Comparison of ENCODE assay signal across 10 mouse cellular contexts in the genomic region with DNA sequence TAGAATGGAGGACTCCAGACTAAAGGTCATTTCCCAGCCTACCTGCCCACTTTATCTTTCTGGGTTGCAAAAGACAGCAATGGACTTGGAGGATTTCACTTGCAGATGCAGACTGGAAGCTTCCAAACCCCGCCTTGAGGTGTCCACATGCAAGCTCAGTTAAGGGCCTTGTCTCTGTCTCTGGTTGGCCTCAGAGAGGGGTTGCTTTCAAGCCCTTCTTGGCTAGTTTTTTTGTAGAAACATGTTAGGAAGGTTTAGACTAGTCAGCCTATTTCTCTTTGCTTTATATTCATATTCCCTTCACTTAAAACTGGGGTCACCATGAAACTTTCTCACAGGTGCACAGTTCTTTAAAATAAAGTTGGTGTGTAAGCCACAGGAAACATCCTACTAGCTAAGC. TPM values are rescaled to one million over a fixed set of nuclear protein-coding genes. Genes with fewer than 3 reads are reported as not detected.
A peak's percentile ranks its signal among the peaks of the same experiment; 100 is the strongest.
DNase-seq lines count a peak whose midpoint lies in the region; ATAC-seq and TF ChIP-seq lines count a peak whose summit lies in the region.
"Had no signal": no experiment of that assay in that cellular context is flagged by ENCODE, and none has a peak within 500 bp of the region (broad histone marks: within the 10 kb centered on the region; RNA-seq: fewer than 3 reads in every experiment).

A gene (minus strand): TSS at position 101 of the 400 bp plus-strand sequence.

- in situ Hi-C loops in ES-E14 (cut with MboI; ENCODE audit: low sequenced_read_pairs in 2 of 2, unreplicated experiment in 2 of 2), result no loop called here

- H3K4me1 ChIP-seq in heart, embryonic 12.5 days (replicated peaks), result no peaks in the 10 kb centered on the region
- H3K4me1 ChIP-seq in ES-E14 (ENCODE audit: control insufficient read depth in 2 of 2, insufficient read depth in 2 of 2, low read length in 2 of 2, poor library complexity in 1 of 2), result peaks cover 0 to 2% of the 10 kb centered on the region in 2 experiments; a peak in 1 of 4 replicates
- no peaks in the 10 kb centered on the region for H3K4me1 ChIP-seq in hindbrain, embryonic 11.5 days (replicated peaks; ENCODE audit: control insufficient read depth, insufficient read depth, low read length)
- no peaks in the 10 kb centered on the region; the same call in 1 of the 2 replicates for H3K4me1 ChIP-seq in midbrain, embryonic 11.5 days (ENCODE audit: control insufficient read depth, insufficient read depth, low read length)
- no peaks in the 10 kb centered on the region for H3K4me1 ChIP-seq in thymus, adult 2 months (replicated peaks; ENCODE audit: control insufficient read depth, insufficient read depth, low read length)

- no peak for TF ChIP-seq CTCF in thymus, adult 2 months (IDR thresholded peaks at IDR 0.05; ENCODE audit: borderline replicate concordance, control insufficient read depth, extremely low read depth, insufficient read depth, low read length, poor library complexity)

- H3K4me2 ChIP-seq in heart, embryonic 12.5 days, result peak within 1 kb of the TSS; percentile 99
- peak within 1 kb of the TSS; percentile 93 for H3K4me2 ChIP-seq in hindbrain, embryonic 11.5 days (replicated peaks; ENCODE audit: low read depth, low read length)
- peak within 1 kb of the TSS; percentile 80 for H3K4me2 ChIP-seq in midbrain, embryonic 11.5 days

- no peaks in the 10 kb centered on the region for H3K36me3 ChIP-seq in heart, embryonic 12.5 days
- H3K36me3 ChIP-seq in ES-E14 (ENCODE audit: control insufficient read depth, insufficient read depth, low read length, poor library complexity, severe bottlenecking), result no peaks in the 10 kb centered on the region
- no peaks in the 10 kb centered on the region for H3K36me3 ChIP-seq in hindbrain, embryonic 11.5 days (ENCODE audit: control insufficient read depth, insufficient read depth, low read length)
- H3K36me3 ChIP-seq in midbrain, embryonic 11.5 days (ENCODE audit: control insufficient read depth, insufficient read depth, low read length), result no peaks in the 10 kb centered on the region
- H3K36me3 ChIP-seq in thymus, adult 2 months (ENCODE audit: control insufficient read depth, insufficient read depth, low read length), result no peaks in the 10 kb centered on the region

- no peak for ATAC-seq in heart, embryonic 12.5 days (ENCODE audit: insufficient number of reproducible peaks, low FRiP score)
- ATAC-seq in hindbrain, embryonic 11.5 days (ENCODE audit: low FRiP score), result peak; percentile 3; the same call in 1 of the 2 replicates
- no peak for ATAC-seq in midbrain, embryonic 11.5 days (ENCODE audit: low FRiP score)
- ATAC-seq: activated CD4-positive, CD25-positive, alpha-beta regulatory T cell, adult 4 months had no signal

- peak within 1 kb of the TSS; percentile 70 for H3K9ac ChIP-seq in heart, embryonic 12.5 days
- no peak within 1 kb of the TSS for H3K9ac ChIP-seq in ES-E14 (ENCODE audit: insufficient read depth, low read depth, low read length, poor library complexity, severe bottlenecking)
- peak within 1 kb of the TSS; percentile 57 for H3K9ac ChIP-seq in hindbrain, embryonic 11.5 days (ENCODE audit: low read depth, low read length)
- H3K9ac ChIP-seq in midbrain, embryonic 11.5 days (ENCODE audit: low read length), result peak within 1 kb of the TSS; percentile 47

- no peaks in the 10 kb centered on the region for H3K9me3 ChIP-seq in heart, embryonic 12.5 days (replicated peaks)
- no peaks in the 10 kb centered on the region for H3K9me3 ChIP-seq in ES-E14 (ENCODE audit: control insufficient read depth, insufficient read depth, low read depth, low read length)
- no peaks in the 10 kb centered on the region for H3K9me3 ChIP-seq in hindbrain, embryonic 11.5 days (ENCODE audit: control insufficient read depth, low read length)
- H3K9me3 ChIP-seq in midbrain, embryonic 11.5 days (ENCODE audit: control insufficient read depth, low read length), result no peaks in the 10 kb centered on the region

- 35% methylated on average over 1 of the region's 1 CpGs for WGBS in heart, embryonic 12.5 days
- WGBS in hindbrain, embryonic 11.5 days, result 52% methylated on average over 1 of the region's 1 CpGs
- WGBS in midbrain, embryonic 11.5 days, result 47% methylated on average over 1 of the region's 1 CpGs
- 71% methylated on average over 1 of the region's 1 CpGs for WGBS in thymus, adult 2 months

- H3K27ac ChIP-seq in heart, embryonic 12.5 days (ENCODE audit: poor library complexity, severe bottlenecking), result no peak within 1 kb of the TSS
- no peak within 1 kb of the TSS for H3K27ac ChIP-seq in ES-E14 (ENCODE audit: insufficient read depth, low read depth, low read length, poor library complexity, severe bottlenecking)
- H3K27ac ChIP-seq in hindbrain, embryonic 11.5 days (ENCODE audit: low read depth, low read length), result no peak within 1 kb of the TSS
- H3K27ac ChIP-seq in midbrain, embryonic 11.5 days (ENCODE audit: low read depth, low read length), result no peak within 1 kb of the TSS
- H3K27ac ChIP-seq in thymus, adult 2 months (ENCODE audit: control insufficient read depth, insufficient read depth, low read length), result no peak within 1 kb of the TSS

- TF ChIP-seq POLR2A in thymus, adult 2 months (IDR thresholded peaks at IDR 0.05; ENCODE audit: control insufficient read depth, extremely low read depth, insufficient read depth, low read length, poor library complexity), result no peak

- no peak for DNase-seq in heart, adult 8-10 months (ENCODE audit: low spot score)
- no peak for DNase-seq in ES-E14 (ENCODE audit: low read depth, low spot score)
- no peak for DNase-seq in hindbrain, embryonic 11.5 days (ENCODE audit: low spot score)
- DNase-seq in midbrain, embryonic 11.5 days (ENCODE audit: low spot score, missing footprints), result no peak
- no peak for DNase-seq in cerebellum, postnatal 25 days
- no peak for DNase-seq in thymus, adult 2 months
- no peak for DNase-seq in testis, postnatal 14 days (ENCODE audit: low spot score)
- DNase-seq: kidney, postnatal 25 days had no signal

- H3K4me3 ChIP-seq in heart, embryonic 12.5 days, result peak within 1 kb of the TSS; percentile 55
- peak within 1 kb of the TSS; percentile 58 to 67 for H3K4me3 ChIP-seq in ES-E14 (ENCODE audit: insufficient read depth in 1 of 2, low read depth in 1 of 2, low read length in 2 of 2, poor library complexity in 1 of 2, severe bottlenecking in 1 of 2)
- H3K4me3 ChIP-seq in hindbrain, embryonic 11.5 days (ENCODE audit: low read depth, low read length), result peak within 1 kb of the TSS; percentile 50
- H3K4me3 ChIP-seq in midbrain, embryonic 11.5 days (ENCODE audit: low read depth, low read length), result peak within 1 kb of the TSS; percentile 39
- H3K4me3 ChIP-seq in thymus, adult 2 months (ENCODE audit: control insufficient read depth, insufficient read depth, low read length), result no peak within 1 kb of the TSS

- H3K27me3 ChIP-seq in heart, embryonic 12.5 days (replicated peaks), result 0 out of 2 replicates have a peak, but pooled peaks cover 3% of the 10 kb centered on the region
- no peaks in the 10 kb centered on the region for H3K27me3 ChIP-seq in hindbrain, embryonic 11.5 days (ENCODE audit: control insufficient read depth, insufficient read depth, low read length)
- peaks cover 12% of the 10 kb centered on the region for H3K27me3 ChIP-seq in midbrain, embryonic 11.5 days (ENCODE audit: control insufficient read depth, insufficient read depth, low read length)
- no peaks in the 10 kb centered on the region for H3K27me3 ChIP-seq in thymus, adult 2 months (ENCODE audit: control insufficient read depth, insufficient read depth, low read length)

TF ChIP-seq in ES-E14, 5 proteins besides CTCF, POLR2A, EP300 and RAD21:
- TF ChIP-seq HCFC1 (IDR thresholded peaks at IDR 0.05; ENCODE audit: borderline replicate concordance, insufficient read depth, low read length) (no peak), ZNF384 (IDR thresholded peaks at IDR 0.05; ENCODE audit: low read depth, low read length) (no peak), CHD2 (IDR thresholded peaks at IDR 0.05; ENCODE audit: low read depth, low read length) (no peak), MAFK (IDR thresholded peaks at IDR 0.05; ENCODE audit: insufficient read depth, low read depth, low read length) (no peak), ZC3H11A (IDR thresholded peaks at IDR 0.05; ENCODE audit: borderline replicate concordance, low read depth, low read length) (no peak)
TF ChIP-seq in ES-E14: peak in this region for 0.

RNA-seq across cellular contexts. Expression of the gene that starts here (rescaled TPM):
- polyA plus RNA-seq in heart, embryonic 12.5 days (2016; fragmentation: Nextera tagmentation; extraction: Ambion mirVana), result 1.2 and 1.6 TPM in 2 replicates
- total RNA-seq in heart, adult 8-10 months (2022), result under 1 TPM in 3 of 4 experiments, not detected in 1; 0.09 to 0.44 (median 0.11) TPM
- total RNA-seq in ES-E14 (2012; rRNA removed), result 0.11 and 0.22 TPM in 2 replicates
- polyA plus RNA-seq in hindbrain, embryonic 11.5 days (2014; fragmentation: Nextera tagmentation; extraction: Ambion mirVana), result 2.0 and 2.2 TPM in 2 replicates
- 1.2 and 1.7 TPM in 2 replicates for polyA plus RNA-seq in midbrain, embryonic 11.5 days (2014; fragmentation: Nextera tagmentation; extraction: Ambion mirVana)
- polyA plus RNA-seq in thymus, adult 2 months (2012; rRNA removed), result not detected in 2 replicates
- polyA plus RNA-seq: activated CD4-positive, CD25-positive, alpha-beta regulatory T cell, adult 4 months had no signal
